Mouse (Mus musculus): Measurements from ENCODE around the gene Pla2g4a.

Gene Pla2g4a

DNA sequence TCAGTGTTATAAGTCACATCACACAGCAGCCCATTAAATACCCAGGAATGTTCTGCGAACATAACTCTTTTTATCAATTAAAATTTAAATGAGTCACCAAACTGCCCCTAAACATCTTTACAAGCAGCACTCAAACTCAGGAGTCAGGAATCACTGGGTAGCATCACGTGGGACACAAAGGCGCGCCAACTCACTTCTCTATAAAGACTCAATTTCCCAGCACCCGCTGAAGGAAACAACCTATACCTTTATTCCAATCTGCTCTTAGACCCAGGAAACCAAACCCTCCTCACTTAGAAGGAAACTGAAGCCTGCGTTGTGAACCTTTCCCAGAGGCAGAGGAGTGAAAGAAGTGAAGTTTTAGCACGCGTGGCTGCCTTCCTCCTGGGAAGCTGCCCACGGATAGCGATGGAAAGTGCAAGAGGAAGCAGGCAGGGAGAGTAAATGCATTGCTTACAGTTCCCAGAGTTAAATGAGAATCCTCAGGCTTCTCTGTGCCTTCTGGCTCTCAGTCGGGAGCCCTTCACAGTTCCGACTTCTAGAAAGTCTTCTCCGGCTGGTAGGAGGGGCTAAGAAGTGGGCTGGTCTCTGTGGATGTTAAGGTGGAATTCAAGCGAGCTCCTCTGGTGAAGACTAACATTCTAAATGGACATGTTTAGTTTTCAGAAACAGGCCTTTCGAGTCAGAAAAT is at the start of gene Pla2g4a:
TSS of gene Pla2g4a (minus strand) at position 557 of the 691 bp plus-strand sequence.
- DNase-seq: peak in 1 of 2 experiments; percentile 3

DNA sequence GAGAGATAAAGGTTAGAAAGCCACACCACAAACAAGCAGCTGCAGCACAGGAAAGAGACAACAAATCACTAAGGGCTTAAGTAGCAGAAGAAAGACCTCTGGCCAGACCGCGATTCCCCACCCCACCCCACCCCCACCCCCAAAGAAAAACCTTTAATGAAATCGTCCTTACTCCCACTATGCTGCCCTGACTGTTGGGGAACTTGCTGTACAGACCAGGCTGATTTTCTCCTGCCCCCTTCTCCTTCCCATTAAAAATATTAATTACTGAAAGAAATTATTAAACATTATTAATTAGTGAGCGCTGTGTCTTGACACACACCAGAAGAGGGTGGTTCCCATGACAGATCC is 49.5 kb upstream of the Pla2g4a start:
- DNase-seq: no peak

GRCm38 (mm10) chr1:150009968-150010628 is 49.0 kb upstream of the Pla2g4a start:
- no peak for DNase-seq

GRCm38 (mm10) chr1:150009134-150009533 is 48.0 kb upstream of the Pla2g4a start:
- no peak for DNase-seq

DNA sequence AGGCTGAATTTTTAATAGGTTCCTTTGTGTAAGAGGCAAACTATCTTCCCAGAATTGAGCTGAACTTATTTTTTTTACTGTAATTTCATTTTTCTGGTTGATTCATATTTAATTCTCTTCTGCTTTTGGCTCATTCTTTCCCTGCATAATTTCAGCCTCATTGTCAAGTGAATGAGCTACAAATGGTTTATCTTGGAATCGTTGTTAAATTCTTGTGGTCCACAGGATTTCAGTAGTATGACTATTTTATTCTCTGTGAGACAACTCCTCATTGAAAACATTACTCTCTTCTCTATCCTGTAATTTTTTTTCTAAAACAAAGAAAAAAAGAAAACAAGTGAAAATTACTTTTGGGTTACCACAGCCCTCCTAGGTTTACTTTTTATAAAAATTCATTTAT is 14.5 kb upstream of the Pla2g4a start:
- DNase-seq: no peak

DNA sequence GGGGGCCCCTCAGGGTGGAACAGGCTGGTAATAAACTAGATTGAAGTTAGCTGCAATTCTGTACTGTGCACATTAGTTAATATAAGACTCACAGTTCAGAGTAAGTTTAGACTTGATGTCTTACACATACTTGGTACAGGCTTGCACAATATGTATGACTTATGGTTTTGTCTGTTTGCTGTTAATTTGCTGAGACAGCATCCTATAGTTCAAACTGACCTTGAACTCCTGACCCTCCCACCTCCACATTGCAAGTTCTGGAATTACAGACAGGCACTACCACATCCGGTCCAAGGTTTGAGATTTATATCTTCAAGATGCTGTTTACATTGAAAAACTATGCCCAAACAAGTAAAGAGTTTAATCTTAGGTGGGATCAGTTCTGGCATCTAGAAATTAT is 4.7 kb upstream of the Pla2g4a start:
- no peak for DNase-seq

DNA sequence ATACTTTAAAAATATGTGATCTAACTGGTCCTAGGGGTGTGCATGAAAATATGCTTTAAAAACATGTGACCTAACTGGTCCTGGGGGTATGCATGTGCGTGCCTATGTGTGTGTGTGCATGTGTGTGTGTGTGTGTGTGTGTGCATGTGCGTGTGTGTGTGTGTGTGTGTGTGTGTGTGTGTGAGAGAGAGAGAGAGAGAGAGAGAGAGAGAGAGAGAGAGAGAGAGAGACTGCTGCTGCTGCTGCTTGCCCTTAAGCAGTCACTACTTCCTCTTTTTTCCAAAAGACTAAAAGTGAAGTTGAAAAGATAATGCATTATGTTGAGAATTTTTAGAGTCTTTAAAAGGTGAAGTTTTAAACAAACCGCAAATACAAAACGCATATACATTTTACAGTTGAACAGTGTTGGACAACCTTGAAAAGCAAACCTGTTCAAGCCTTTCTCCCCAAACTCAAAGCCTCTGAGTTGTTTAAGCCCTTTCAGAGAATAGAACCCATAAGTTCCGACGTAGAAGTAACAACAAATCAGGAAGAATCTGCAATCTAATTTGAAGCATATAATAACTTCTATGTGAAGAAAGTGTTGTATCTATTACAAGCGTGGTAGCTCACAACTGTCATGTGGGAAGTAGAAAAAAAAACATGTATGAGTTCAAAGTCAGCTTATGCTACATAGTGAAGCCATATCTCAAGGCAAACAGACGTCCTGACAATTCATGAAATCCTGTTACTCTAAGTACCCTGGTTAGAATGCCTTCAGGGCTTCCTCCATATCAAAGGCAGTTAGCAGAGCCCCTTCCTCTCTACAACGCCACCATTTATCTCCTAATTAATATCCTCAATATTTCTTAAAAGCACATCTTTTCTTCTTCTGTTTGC is 574 bp upstream of the Pla2g4a start:
- DNase-seq: no peak

GRCm38 (mm10) chr1:149960251-149960650 is 839 bp downstream of the Pla2g4a start:
- DNase-seq: no peak

DNA sequence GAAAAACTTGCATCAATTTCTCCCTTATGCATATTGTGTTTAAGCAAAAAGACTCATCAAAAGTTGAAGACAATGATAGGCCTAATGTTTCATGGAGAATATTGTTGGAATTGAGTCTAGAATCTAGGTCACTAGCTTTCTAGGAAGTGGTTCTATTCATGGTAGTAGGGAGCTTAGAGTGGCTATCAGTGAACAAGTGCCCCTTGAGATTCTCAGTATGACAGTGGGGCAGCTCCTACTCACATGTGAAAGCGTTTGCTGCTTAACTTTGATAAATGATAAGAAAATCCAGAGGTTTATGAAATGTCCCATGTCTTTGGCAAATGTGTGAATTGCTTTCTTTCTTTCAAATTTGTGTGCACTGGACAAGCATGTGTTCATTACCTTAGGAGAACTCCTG is 2.0 kb downstream of the Pla2g4a start:
- no peak for DNase-seq

DNA sequence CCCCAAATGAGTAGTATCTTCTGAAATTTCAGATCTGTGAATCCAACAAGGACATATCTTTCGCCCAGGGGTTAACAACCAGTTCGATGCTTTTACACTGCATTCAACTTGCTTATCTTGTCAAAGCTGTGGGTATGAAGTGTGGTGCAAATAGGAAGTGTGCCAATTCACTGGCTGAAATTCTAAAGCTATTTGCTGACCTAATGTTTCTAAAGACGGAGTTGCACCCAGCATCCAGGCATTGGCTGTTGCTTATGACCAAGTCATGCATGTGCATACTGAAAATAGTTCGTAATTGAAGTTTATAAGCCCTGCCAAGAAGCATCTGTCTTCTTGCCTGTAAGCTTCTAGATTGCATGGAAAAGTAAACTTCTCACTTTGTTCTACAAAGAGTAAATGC is 5.6 kb downstream of the Pla2g4a start:
- DNase-seq: no peak

- DNase-seq: no peak
These were observed 7.1 kb downstream of the Pla2g4a start for GRCm38 (mm10) chr1:149954026-149954425.

- DNase-seq: no peak
These were observed 9.0 kb downstream of the Pla2g4a start for GRCm38 (mm10) chr1:149952050-149952449.

- DNase-seq: no peak
These were observed 10.4 kb downstream of the Pla2g4a start for GRCm38 (mm10) chr1:149950656-149951055.

DNA sequence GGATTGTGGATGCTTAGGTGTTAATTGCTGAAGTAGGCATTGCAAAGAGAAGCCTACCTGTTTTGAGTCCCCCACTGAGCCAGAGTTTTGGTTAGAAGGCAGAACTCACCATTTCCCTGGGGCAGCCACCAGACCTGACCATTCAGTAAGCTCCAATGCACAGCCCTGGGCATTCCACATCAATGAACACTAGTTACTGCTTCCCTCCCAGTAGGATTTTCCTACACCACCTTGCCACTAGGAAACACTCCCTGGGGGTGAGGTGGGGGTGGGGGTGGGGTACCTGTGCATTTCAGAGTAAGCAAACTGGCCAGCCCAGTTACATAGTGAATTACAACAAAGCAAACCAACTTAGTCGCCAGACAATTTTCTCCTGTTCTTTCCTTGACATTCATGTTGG is 10.8 kb downstream of the Pla2g4a start:
- DNase-seq: no peak

GRCm38 (mm10) chr1:149949334-149949733 is 11.8 kb downstream of the Pla2g4a start:
- no peak for DNase-seq

DNA sequence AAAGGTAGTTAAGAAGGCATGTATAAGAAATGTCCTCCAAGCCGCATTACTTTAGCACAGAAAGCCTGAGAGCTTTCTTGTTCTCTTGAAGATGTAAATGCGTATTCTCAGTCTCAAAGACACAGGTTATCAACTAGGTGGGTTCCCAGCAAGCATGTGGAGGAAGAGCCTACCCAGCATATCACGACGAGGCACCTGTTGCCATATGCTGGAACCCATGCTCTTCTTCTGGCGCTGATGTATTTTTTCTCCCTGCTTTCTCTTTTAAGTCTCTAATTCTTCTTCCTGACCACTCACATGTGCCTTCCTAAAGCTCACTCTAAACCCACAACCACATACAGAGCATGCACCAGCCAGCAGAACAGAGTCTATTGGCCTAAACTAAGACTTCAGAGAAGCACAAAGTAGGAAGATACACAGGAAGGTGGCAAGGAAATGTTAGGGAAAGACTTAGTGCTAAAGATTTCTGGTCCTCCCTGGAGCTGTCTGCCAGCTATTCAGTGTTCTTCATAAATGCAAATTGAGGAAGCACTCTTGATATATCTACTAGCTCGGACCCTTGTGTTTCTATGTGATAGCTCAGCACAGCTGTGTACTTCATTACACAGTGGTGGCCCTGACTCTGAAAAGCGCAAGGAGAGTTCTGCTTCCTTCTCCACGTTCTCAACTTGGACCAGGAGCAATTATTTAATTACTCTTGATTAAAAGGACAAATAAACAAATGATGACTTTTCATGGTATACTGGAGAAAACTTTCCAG is 12.8 kb downstream of the Pla2g4a start:
- no peak for DNase-seq

GRCm38 (mm10) chr1:149946993-149947392 is 14.1 kb downstream of the Pla2g4a start:
- no peak for DNase-seq

- no peak for DNase-seq
These were observed 14.7 kb downstream of the Pla2g4a start for GRCm38 (mm10) chr1:149946432-149946831.

DNA sequence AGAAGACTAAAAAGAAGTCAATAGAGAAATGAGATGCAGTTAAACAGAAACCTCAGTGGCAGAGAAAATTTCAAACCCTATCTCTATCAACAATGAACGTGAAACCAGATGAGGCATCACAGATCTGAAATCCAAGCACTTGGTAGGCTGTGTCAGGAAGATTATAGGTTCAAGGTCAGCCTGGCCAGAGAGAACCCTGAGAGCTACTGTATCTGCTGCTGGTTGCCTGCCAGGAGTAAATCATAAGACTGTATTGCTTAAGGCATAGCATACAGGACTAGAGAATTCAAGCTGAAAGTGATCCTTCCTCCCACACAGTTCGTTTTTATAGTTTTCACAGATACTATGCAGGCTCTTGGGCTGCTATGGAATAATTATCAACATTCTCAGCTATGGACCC is 17.5 kb downstream of the Pla2g4a start:
- no peak for DNase-seq

- no peak for DNase-seq
These were observed 20.8 kb downstream of the Pla2g4a start for GRCm38 (mm10) chr1:149940301-149940700.

GRCm38 (mm10) chr1:149939261-149940032 is 21.6 kb downstream of the Pla2g4a start:
- no peak for DNase-seq

- no peak for DNase-seq
These were observed 23.3 kb downstream of the Pla2g4a start for GRCm38 (mm10) chr1:149937825-149938224.

Measured in cerebellum, postnatal 14 days (tissue).